Comparison of ENCODE assay signal across 8 mouse cellular contexts in the genomic region with DNA sequence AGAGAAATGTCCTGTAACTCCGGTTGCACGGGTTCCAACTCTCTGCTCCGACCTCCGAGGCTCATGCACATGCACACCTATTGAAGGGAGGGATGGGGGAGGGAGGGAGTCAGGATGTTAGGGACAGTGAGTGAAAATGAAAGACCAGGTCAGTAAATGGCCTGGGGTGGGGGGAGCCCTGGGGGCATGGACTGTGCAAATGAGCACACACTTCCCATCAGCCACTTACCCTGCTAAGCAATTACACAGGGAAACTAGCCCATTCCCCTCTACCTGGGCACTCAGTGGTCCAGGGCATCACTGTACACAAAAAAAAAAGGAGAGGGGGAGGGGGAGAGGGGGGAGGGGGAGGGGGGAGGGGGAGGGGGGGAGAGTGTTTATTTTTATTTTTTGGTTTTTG. TPM values are rescaled to one million over a fixed set of nuclear protein-coding genes. Genes with fewer than 3 reads are reported as not detected.
A peak's percentile ranks its signal among the peaks of the same experiment; 100 is the strongest.
DNase-seq lines count a peak whose midpoint lies in the region; ATAC-seq and TF ChIP-seq lines count a peak whose summit lies in the region.

No protein-coding gene starts in this region.

- H3K9me3 ChIP-seq in neural tube, embryonic 11.5 days (ENCODE audit: control insufficient read depth, low read length), result no peaks in the 10 kb centered on the region
- no peaks in the 10 kb centered on the region for H3K9me3 ChIP-seq in limb, embryonic 15.5 days
- H3K9me3 ChIP-seq in stomach, embryonic 16.5 days (replicated peaks; ENCODE audit: control insufficient read depth, low read length), result no peaks in the 10 kb centered on the region

- no peak for DNase-seq in heart, adult 2 months
- DNase-seq in heart, adult 18-20 months, result no peak
- no peak for DNase-seq in neural tube, embryonic 11.5 days (ENCODE audit: low spot score)
- no peak for DNase-seq in neural tube, embryonic 10.5 days (ENCODE audit: extremely low spot score, low spot score)
- DNase-seq in adrenal gland, adult 8-10 months, result no peak

- H3K27ac ChIP-seq in heart, adult 2 months, result peak overlapping the region; percentile 91; the same call in 1 of the 2 replicates
- no peak overlapping the region for H3K27ac ChIP-seq in neural tube, embryonic 11.5 days (ENCODE audit: low read depth, low read length)
- no peak overlapping the region for H3K27ac ChIP-seq in limb, embryonic 15.5 days
- no peak overlapping the region; the same call in 1 of the 2 replicates for H3K27ac ChIP-seq in stomach, embryonic 16.5 days (ENCODE audit: low read length)

- no peak for TF ChIP-seq CTCF in heart, adult 2 months (IDR thresholded peaks at IDR 0.05)

- intact Hi-C loops in heart, adult 2 months (cut with DNase I), result no loop called here

- no peak for TF ChIP-seq EP300 in heart, adult 2 months (IDR thresholded peaks at IDR 0.05; ENCODE audit: insufficient read depth, low read depth, low read length)

- H3K36me3 ChIP-seq in heart, adult 2 months (ENCODE audit: control insufficient read depth, insufficient read depth, low read length), result no peaks in the 10 kb centered on the region
- no peaks in the 10 kb centered on the region for H3K36me3 ChIP-seq in neural tube, embryonic 11.5 days (ENCODE audit: control insufficient read depth, insufficient read depth, low read length)
- no peaks in the 10 kb centered on the region for H3K36me3 ChIP-seq in limb, embryonic 15.5 days
- H3K36me3 ChIP-seq in stomach, embryonic 16.5 days (ENCODE audit: control insufficient read depth, insufficient read depth, low read length), result no peaks in the 10 kb centered on the region

- H3K9ac ChIP-seq in heart, adult 2 months (ENCODE audit: low read depth, low read length), result no peak overlapping the region
- no peak overlapping the region for H3K9ac ChIP-seq in neural tube, embryonic 11.5 days (ENCODE audit: low read length)
- no peak overlapping the region for H3K9ac ChIP-seq in limb, embryonic 15.5 days
- no peak overlapping the region for H3K9ac ChIP-seq in stomach, embryonic 16.5 days (ENCODE audit: low read length)

- no peak for ATAC-seq in neural tube, embryonic 11.5 days (ENCODE audit: insufficient read depth, low FRiP score, low TSS enrichment)
- no peak for ATAC-seq in limb, embryonic 15.5 days (ENCODE audit: insufficient number of reproducible peaks, low FRiP score, low TSS enrichment, low read depth)
- no peak for ATAC-seq in stomach, embryonic 16.5 days (ENCODE audit: insufficient read depth, low FRiP score)
- ATAC-seq in CD4-positive, CD25-positive, alpha-beta regulatory T cell, adult 4 months, result no peak

- peaks cover 1% of the 10 kb centered on the region; the same call in 1 of the 2 replicates for H3K79me2 ChIP-seq in heart, adult 2 months (replicated peaks; ENCODE audit: control insufficient read depth, insufficient read depth, low read length)

- TF ChIP-seq POLR2A in heart, adult 2 months (IDR thresholded peaks at IDR 0.05; ENCODE audit: insufficient read depth, low read depth, low read length), result no peak

- H3K27me3 ChIP-seq in heart, adult 2 months (ENCODE audit: control insufficient read depth, insufficient read depth, low read length), result no peaks in the 10 kb centered on the region
- H3K27me3 ChIP-seq in neural tube, embryonic 11.5 days (ENCODE audit: control insufficient read depth, insufficient read depth, low read length), result no peaks in the 10 kb centered on the region
- no peaks in the 10 kb centered on the region for H3K27me3 ChIP-seq in limb, embryonic 15.5 days
- H3K27me3 ChIP-seq in stomach, embryonic 16.5 days (ENCODE audit: control insufficient read depth, insufficient read depth, low read length), result no peaks in the 10 kb centered on the region

- peak overlapping the region; percentile 65; the same call in 1 of the 2 replicates for H3K4me2 ChIP-seq in neural tube, embryonic 11.5 days (ENCODE audit: low read depth)
- H3K4me2 ChIP-seq in limb, embryonic 15.5 days, result peak overlapping the region; percentile 65
- H3K4me2 ChIP-seq in stomach, embryonic 16.5 days (ENCODE audit: low read depth, low read length), result peak overlapping the region; percentile 80

- peaks cover 16% of the 10 kb centered on the region for H3K4me1 ChIP-seq in heart, adult 2 months (ENCODE audit: control insufficient read depth, insufficient read depth, low read length)
- H3K4me1 ChIP-seq in neural tube, embryonic 11.5 days (ENCODE audit: control insufficient read depth, insufficient read depth, low read length), result no peaks in the 10 kb centered on the region; the same call in 1 of the 2 replicates
- no peaks in the 10 kb centered on the region for H3K4me1 ChIP-seq in limb, embryonic 15.5 days
- H3K4me1 ChIP-seq in stomach, embryonic 16.5 days (ENCODE audit: control insufficient read depth, insufficient read depth, low read length), result no peaks in the 10 kb centered on the region

- H3K4me3 ChIP-seq in heart, adult 2 months, result peak overlapping the region; percentile 85
- no peak overlapping the region; the same call in 1 of the 2 replicates for H3K4me3 ChIP-seq in neural tube, embryonic 11.5 days (ENCODE audit: low read depth, low read length)
- H3K4me3 ChIP-seq in limb, embryonic 15.5 days, result peak overlapping the region; percentile 60
- peak overlapping the region; percentile 63 for H3K4me3 ChIP-seq in stomach, embryonic 16.5 days (replicated peaks; ENCODE audit: low read length)

- 92% methylated on average over 4 of the region's 4 CpGs for WGBS in heart, adult 2 months
- WGBS in neural tube, embryonic 11.5 days, result 91% methylated on average over 4 of the region's 4 CpGs
- WGBS in limb, embryonic 15.5 days, result 79% methylated on average over 4 of the region's 4 CpGs
- 89% methylated on average over 4 of the region's 4 CpGs for WGBS in stomach, embryonic 16.5 days

RNA-seq across cellular contexts. Expression of a gene that starts 0.7 kb away (rescaled TPM):
- 10 to 100 TPM in 1 of 2 experiments, 1 to 10 TPM in 1; 9.3 to 12.4 TPM for total RNA-seq in heart, adult 2 months (2021)
- polyA plus RNA-seq in heart, adult 2 months (2012; rRNA removed), result 14.1 and 16.4 TPM in 2 replicates
- 10 to 100 TPM in 1 of 2 experiments, 1 to 10 TPM in 1; 9.2 to 33.3 TPM for total RNA-seq in heart, adult 18-20 months (2021)
- polyA plus RNA-seq in neural tube, embryonic 11.5 days (2014; fragmentation: Nextera tagmentation; extraction: Ambion mirVana), result 2.1 and 2.4 TPM in 2 replicates
- 6.6 and 12.8 TPM in 2 replicates for polyA plus RNA-seq in limb, embryonic 15.5 days (2015; fragmentation: Nextera tagmentation; extraction: Ambion mirVana)
- polyA plus RNA-seq in stomach, embryonic 16.5 days (2015; fragmentation: Nextera tagmentation; extraction: Ambion mirVana), result 4.5 and 6.3 TPM in 2 replicates
- 100 to 1,000 TPM; 433 to 495 TPM for polyA plus RNA-seq in CD4-positive, CD25-positive, alpha-beta regulatory T cell, adult 4 months (2017; shearing (Covaris generic))
- 10 to 100 TPM; 12.9 to 17.0 (median 16.2) TPM for total RNA-seq in adrenal gland, adult 8-10 months (2022)

RNA-seq across cellular contexts. Expression of a gene that starts 0.8 kb away (rescaled TPM):
- total RNA-seq in heart, adult 2 months (2021), result 10 to 100 TPM; 10.6 to 16.4 TPM
- polyA plus RNA-seq in heart, adult 2 months (2012; rRNA removed), result 11.9 and 18.3 TPM in 2 replicates
- 10 to 100 TPM; 10.0 to 30.3 TPM for total RNA-seq in heart, adult 18-20 months (2021)
- polyA plus RNA-seq in neural tube, embryonic 11.5 days (2014; fragmentation: Nextera tagmentation; extraction: Ambion mirVana), result 0.72 and 1.4 TPM in 2 replicates
- 2.6 and 6.1 TPM in 2 replicates for polyA plus RNA-seq in limb, embryonic 15.5 days (2015; fragmentation: Nextera tagmentation; extraction: Ambion mirVana)
- 3.7 and 4.0 TPM in 2 replicates for polyA plus RNA-seq in stomach, embryonic 16.5 days (2015; fragmentation: Nextera tagmentation; extraction: Ambion mirVana)
- polyA plus RNA-seq in CD4-positive, CD25-positive, alpha-beta regulatory T cell, adult 4 months (2017; shearing (Covaris generic)), result 10 to 100 TPM; 51.0 to 68.1 TPM
- 10 to 100 TPM; 14.7 to 19.4 (median 17.3) TPM for total RNA-seq in adrenal gland, adult 8-10 months (2022)

RNA-seq across cellular contexts. Expression of a gene that starts 27.2 kb away (rescaled TPM):
- 10 to 100 TPM; 50.7 to 53.9 TPM for total RNA-seq in heart, adult 2 months (2021)
- 48.4 and 48.6 TPM in 2 replicates for polyA plus RNA-seq in heart, adult 2 months (2012; rRNA removed)
- total RNA-seq in heart, adult 18-20 months (2021), result 10 to 100 TPM; 51.2 to 53.4 TPM
- 123 and 138 TPM in 2 replicates for polyA plus RNA-seq in neural tube, embryonic 11.5 days (2014; fragmentation: Nextera tagmentation; extraction: Ambion mirVana)
- polyA plus RNA-seq in limb, embryonic 15.5 days (2015; fragmentation: Nextera tagmentation; extraction: Ambion mirVana), result 110 and 111 TPM in 2 replicates
- 111 and 118 TPM in 2 replicates for polyA plus RNA-seq in stomach, embryonic 16.5 days (2015; fragmentation: Nextera tagmentation; extraction: Ambion mirVana)
- polyA plus RNA-seq in CD4-positive, CD25-positive, alpha-beta regulatory T cell, adult 4 months (2017; shearing (Covaris generic)), result 10 to 100 TPM; 66.8 to 74.2 TPM
- total RNA-seq in adrenal gland, adult 8-10 months (2022), result 10 to 100 TPM; 63.8 to 78.6 (median 70.4) TPM

RNA-seq across cellular contexts. Expression of a gene that starts 30.3 kb away (rescaled TPM):
- total RNA-seq in heart, adult 2 months (2021), result 1 to 10 TPM; 9.1 to 9.3 TPM
- 3.2 and 4.7 TPM in 2 replicates for polyA plus RNA-seq in heart, adult 2 months (2012; rRNA removed)
- 10 to 100 TPM in 1 of 2 experiments, 1 to 10 TPM in 1; 8.7 to 10.0 TPM for total RNA-seq in heart, adult 18-20 months (2021)
- 26.4 and 27.6 TPM in 2 replicates for polyA plus RNA-seq in neural tube, embryonic 11.5 days (2014; fragmentation: Nextera tagmentation; extraction: Ambion mirVana)
- polyA plus RNA-seq in limb, embryonic 15.5 days (2015; fragmentation: Nextera tagmentation; extraction: Ambion mirVana), result 14.7 and 17.4 TPM in 2 replicates
- polyA plus RNA-seq in stomach, embryonic 16.5 days (2015; fragmentation: Nextera tagmentation; extraction: Ambion mirVana), result 12.7 and 14.9 TPM in 2 replicates
- 1 to 10 TPM; 6.5 to 7.8 TPM for polyA plus RNA-seq in CD4-positive, CD25-positive, alpha-beta regulatory T cell, adult 4 months (2017; shearing (Covaris generic))
- total RNA-seq in adrenal gland, adult 8-10 months (2022), result 10 to 100 TPM; 20.5 to 34.7 (median 26.4) TPM

Comparison
In these comparisons a context has a peak if more than half of its experiments do, and no peak if none do; other contexts are left out.
1. RNA of a gene that starts 0.7 kb away (polyA plus RNA-seq): 433 to 495 TPM in CD4-positive, CD25-positive, alpha-beta regulatory T cell, adult 4 months; 14.1 to 16.4 TPM in heart, adult 2 months, 6.6 to 12.8 TPM in limb, embryonic 15.5 days, 4.5 to 6.3 TPM in stomach, embryonic 16.5 days and 2.1 to 2.4 TPM in neural tube, embryonic 11.5 days; every median in the first group is over 10 times any median in the second.
2. Peak in every context shown above with its lines, with median percentiles within 50 percentile points of each other: H3K4me2 ChIP-seq.